Mouse (Mus musculus) hindbrain, embryonic 14.5 days (tissue): ENCODE data around the gene Sema4f. TPM values are rescaled to one million over a fixed set of nuclear protein-coding genes. Genes with fewer than 3 reads are reported as not detected.

Source experiments
- ATAC-seq: fragments of 200-750 bp; cut with Nextera tagmentation; 2 replicates; pipeline ENCODE4 v1.8.0; 2017; ENCODE audit warnings: moderate number of reproducible peaks, mild to moderate bottlenecking, moderate TSS enrichment, moderate library complexity; ENCODE audit not compliant: low FRiP score
- DNase-seq: peaks from one replicate; pipeline ENCODE4 v3.0.0-alpha.2; 2015; ENCODE audit warnings: low spot score
- H3K27ac ChIP-seq: fragments of 300-500 bp; sonication (generic); 2 replicates; pipeline ENCODE4 v1.5.1; 2014; ENCODE audit warnings: mild to moderate bottlenecking, moderate library complexity
- H3K27me3 ChIP-seq: fragments of 300-500 bp; sonication (generic); 2 replicates; pipeline ENCODE4 v1.6.1; 2014; ENCODE audit warnings: mild to moderate bottlenecking, low read length, mixed read lengths; ENCODE audit not compliant: control insufficient read depth, insufficient read depth
- H3K36me3 ChIP-seq: fragments of 300-500 bp; sonication (generic); replicated peaks from 2 replicates; pipeline ENCODE4 v1.6.1; 2014; ENCODE audit not compliant: control insufficient read depth, insufficient read depth
- H3K4me1 ChIP-seq: fragments of 300-500 bp; sonication (generic); replicated peaks from 2 replicates; pipeline ENCODE4 v1.6.1; 2014; ENCODE audit warnings: antibody characterized with exemption, low read length, mixed read lengths; ENCODE audit not compliant: control insufficient read depth, insufficient read depth
- H3K4me2 ChIP-seq: fragments of 300-500 bp; sonication (generic); replicated peaks from 2 replicates; pipeline ENCODE4 v1.6.1; 2014; ENCODE audit warnings: mild to moderate bottlenecking, moderate library complexity
- H3K4me3 ChIP-seq: fragments of 300-500 bp; sonication (generic); replicated peaks from 2 replicates; pipeline ENCODE4 v1.5.1; 2014; ENCODE audit warnings: mild to moderate bottlenecking, low read length
- H3K9ac ChIP-seq: fragments of 300-500 bp; sonication (generic); 2 replicates; pipeline ENCODE4 v1.6.1; 2014
- H3K9me3 ChIP-seq: fragments of 300-500 bp; sonication (generic); 2 replicates; pipeline ENCODE4 v1.6.1; 2016; ENCODE audit warnings: low read length; ENCODE audit not compliant: control insufficient read depth
- WGBS: fragments of 180-500 bp; shearing (Covaris S2); extraction: QIAGEN DNeasy Blood & Tissue Kit; methylation state at CpG from one replicate; pipeline ENCODE4 v1.1.7; 2014; 5-methylcytosine and 5-hydroxymethylcytosine counted together
- polyA plus RNA-seq: library from polyadenylated mRNA; unstranded; fragments of >200 nt; fragmentation: Nextera tagmentation; extraction: Ambion mirVana; gene quantifications from 2 replicates; pipeline ENCODE4 v1.2.1, GENCODE M21; 2014

The Sema4f gene
- polyA plus RNA-seq, 1 experiment from 2014 or later = 14.0 TPM

- H3K27ac ChIP-seq = no peak overlapping the region
Observed at GRCm38 (mm10) chr6:82917778-82918129, 21.8 kb downstream of the Sema4f start.

GRCm38 (mm10) chr6:82917076-82917777, 22.3 kb downstream of the Sema4f start:
- Histone ChIP-seq H3K36me3 (peaks cover 56% of the 10 kb centered on the region), H3K4me3 (no peak overlapping the region), H3K27ac (0 out of 2 replicates have a peak overlapping the region, but pooled peaks have one; percentile 7), H3K27me3 (no peaks in the 10 kb centered on the region), H3K9ac (no peak overlapping the region), H3K4me2 (no peak overlapping the region), H3K4me1 (no peaks in the 10 kb centered on the region), H3K9me3 (no peaks in the 10 kb centered on the region)
- WGBS = 64% methylated on average over 26 of the region's 26 CpGs
- DNase-seq (peak; percentile 39), ATAC-seq (peak; percentile 53)

More at GRCm38 (mm10) chr6:82917778-82918129, 21.8 kb downstream of the Sema4f start:
- peaks cover 60% of the 10 kb centered on the region for H3K36me3 ChIP-seq
- no peaks in the 10 kb centered on the region for H3K4me1 ChIP-seq
- no peak overlapping the region for H3K4me2 ChIP-seq
- H3K9ac ChIP-seq = no peak overlapping the region
- ATAC-seq (peak; percentile 58), DNase-seq (peak; percentile 57)
- no peaks in the 10 kb centered on the region for H3K9me3 ChIP-seq
- no peaks in the 10 kb centered on the region for H3K27me3 ChIP-seq
- no peak overlapping the region for H3K4me3 ChIP-seq
- 18% methylated on average over 8 of the region's 8 CpGs for WGBS

GRCm38 (mm10) chr6:82916459-82916858, 23.1 kb downstream of the Sema4f start:
- H3K9ac ChIP-seq = no peak overlapping the region
- no peak overlapping the region for H3K27ac ChIP-seq

GRCm38 (mm10) chr6:82915889-82916288, 23.7 kb downstream of the Sema4f start:
- no peaks in the 10 kb centered on the region for H3K4me1 ChIP-seq
- no peaks in the 10 kb centered on the region for H3K9me3 ChIP-seq
- no peak overlapping the region for H3K4me3 ChIP-seq
- no peak overlapping the region for H3K4me2 ChIP-seq
- no peaks in the 10 kb centered on the region for H3K27me3 ChIP-seq
- WGBS = 16% methylated on average over 3 of the region's 3 CpGs
- H3K36me3 ChIP-seq = peaks cover 51% of the 10 kb centered on the region
- H3K27ac ChIP-seq = no peak overlapping the region
- no peak overlapping the region for H3K9ac ChIP-seq
- DNase-seq (peak; percentile 56), ATAC-seq (no peak)

More at GRCm38 (mm10) chr6:82916459-82916858, 23.1 kb downstream of the Sema4f start:
- DNase-seq (no peak), ATAC-seq (no peak)
- peaks cover 51% of the 10 kb centered on the region for H3K36me3 ChIP-seq
- H3K4me2 ChIP-seq = no peak overlapping the region
- no peaks in the 10 kb centered on the region for H3K27me3 ChIP-seq
- H3K9me3 ChIP-seq = no peaks in the 10 kb centered on the region
- no peak overlapping the region for H3K4me3 ChIP-seq
- 86% methylated on average over 4 of the region's 4 CpGs for WGBS
- no peaks in the 10 kb centered on the region for H3K4me1 ChIP-seq

- no peak for ATAC-seq
- no peaks in the 10 kb centered on the region for H3K4me1 ChIP-seq
- H3K4me2 ChIP-seq = no peak overlapping the region
- no peak for DNase-seq
- H3K27ac ChIP-seq = no peak overlapping the region
- H3K27me3 ChIP-seq = no peaks in the 10 kb centered on the region
- no peak overlapping the region for H3K9ac ChIP-seq
- H3K9me3 ChIP-seq = no peaks in the 10 kb centered on the region
- no peak overlapping the region for H3K4me3 ChIP-seq
- 83% methylated on average over 28 of the region's 28 CpGs for WGBS
- peaks cover 38% of the 10 kb centered on the region for H3K36me3 ChIP-seq
Observed at GRCm38 (mm10) chr6:82913336-82914247, 26.0 kb downstream of the Sema4f start.

- H3K27ac ChIP-seq = no peak overlapping the region
- WGBS = 94% methylated on average over 5 of the region's 5 CpGs
- no peaks in the 10 kb centered on the region for H3K27me3 ChIP-seq
- no peak for ATAC-seq
- H3K4me1 ChIP-seq = no peaks in the 10 kb centered on the region
- no peak overlapping the region for H3K4me3 ChIP-seq
- no peak overlapping the region for H3K4me2 ChIP-seq
- H3K9ac ChIP-seq = no peak overlapping the region
- no peaks in the 10 kb centered on the region for H3K9me3 ChIP-seq
- DNase-seq = no peak
- H3K36me3 ChIP-seq = peaks cover 17% of the 10 kb centered on the region
Observed at GRCm38 (mm10) chr6:82911303-82911702, 28.3 kb downstream of the Sema4f start.

GRCm38 (mm10) chr6:82909136-82909855, 30.3 kb downstream of the Sema4f start:
- Histone ChIP-seq H3K9me3 (no peaks in the 10 kb centered on the region), H3K4me3 (no peak overlapping the region), H3K36me3 (peaks cover 10% of the 10 kb centered on the region), H3K27ac (no peak overlapping the region), H3K4me1 (no peaks in the 10 kb centered on the region), H3K27me3 (no peaks in the 10 kb centered on the region), H3K4me2 (no peak overlapping the region), H3K9ac (no peak overlapping the region)
- ATAC-seq (no peak), DNase-seq (peak; percentile 48)
- WGBS = 65% methylated on average over 14 of the region's 14 CpGs

- 80% methylated on average over 8 of the region's 8 CpGs for WGBS
- DNase-seq = no peak
- no peak for ATAC-seq
- peaks cover under 1% of the 10 kb centered on the region for H3K36me3 ChIP-seq
- no peak overlapping the region for H3K9ac ChIP-seq
- H3K27me3 ChIP-seq = no peaks in the 10 kb centered on the region
- no peaks in the 10 kb centered on the region for H3K9me3 ChIP-seq
- H3K4me1 ChIP-seq = no peaks in the 10 kb centered on the region
- H3K4me3 ChIP-seq = no peak overlapping the region
- H3K4me2 ChIP-seq = no peak overlapping the region
- H3K27ac ChIP-seq = no peak overlapping the region
Observed at GRCm38 (mm10) chr6:82908034-82908433, 31.5 kb downstream of the Sema4f start.

GRCm38 (mm10) chr6:82906985-82907384, 32.6 kb downstream of the Sema4f start:
- H3K36me3 ChIP-seq = no peaks in the 10 kb centered on the region
- no peak overlapping the region for H3K9ac ChIP-seq
- H3K27ac ChIP-seq = no peak overlapping the region
- no peak overlapping the region for H3K4me3 ChIP-seq
- 92% methylated on average over 3 of the region's 3 CpGs for WGBS
- H3K4me2 ChIP-seq = no peak overlapping the region
- no peaks in the 10 kb centered on the region for H3K4me1 ChIP-seq
- ATAC-seq (no peak), DNase-seq (no peak)
- no peaks in the 10 kb centered on the region for H3K9me3 ChIP-seq
- no peaks in the 10 kb centered on the region for H3K27me3 ChIP-seq
